Mouse (Mus musculus) kidney, embryonic 14.5 days (tissue): ENCODE results near the gene 3110082J24Rik. TPM values are rescaled to one million over a fixed set of nuclear protein-coding genes. Genes with fewer than 3 reads are reported as not detected.

Experiments used
- ATAC-seq: fragments of 200-750 bp; cut with Nextera tagmentation; 2 replicates; pipeline ENCODE4 v1.8.0; 2017; ENCODE audit warnings: moderate number of reproducible peaks, mild to moderate bottlenecking, moderate TSS enrichment, moderate library complexity; ENCODE audit not compliant: low FRiP score, low TSS enrichment
- H3K27ac ChIP-seq: fragments of 300-500 bp; sonication (generic); 2 replicates; pipeline ENCODE4 v1.5.1; 2014; ENCODE audit warnings: low read depth, mild to moderate bottlenecking, low read length, moderate library complexity, mixed read lengths
- H3K27me3 ChIP-seq: fragments of 300-500 bp; sonication (generic); 2 replicates; pipeline ENCODE4 v1.6.1; 2014; ENCODE audit warnings: mild to moderate bottlenecking, low read length; ENCODE audit not compliant: control insufficient read depth, insufficient read depth
- H3K36me3 ChIP-seq: fragments of 300-500 bp; sonication (generic); 2 replicates; pipeline ENCODE4 v1.6.1; 2014; ENCODE audit warnings: low read length, mixed read lengths; ENCODE audit not compliant: control insufficient read depth, insufficient read depth
- H3K4me1 ChIP-seq: fragments of 300-500 bp; sonication (generic); 2 replicates; pipeline ENCODE4 v1.6.1; 2014; ENCODE audit warnings: low read length, mixed read lengths; ENCODE audit not compliant: control insufficient read depth, insufficient read depth
- H3K4me2 ChIP-seq: fragments of 300-500 bp; sonication (generic); replicated peaks from 2 replicates; pipeline ENCODE4 v1.6.1; 2014; ENCODE audit warnings: low read depth, mild to moderate bottlenecking, low read length
- H3K4me3 ChIP-seq: fragments of 300-500 bp; sonication (generic); 2 replicates; pipeline ENCODE4 v1.5.1; 2014; ENCODE audit warnings: mild to moderate bottlenecking, low read length
- H3K9ac ChIP-seq: fragments of 300-500 bp; sonication (generic); 2 replicates; pipeline ENCODE4 v1.6.1; 2014; ENCODE audit warnings: low read depth, mild to moderate bottlenecking, low read length, moderate library complexity
- H3K9me3 ChIP-seq: fragments of 300-500 bp; sonication (generic); 2 replicates; pipeline ENCODE4 v1.6.1; 2016; ENCODE audit warnings: low read length; ENCODE audit not compliant: control insufficient read depth
- WGBS: fragments of 180-500 bp; shearing (Covaris S2); extraction: QIAGEN DNeasy Blood & Tissue Kit; methylation state at CpG from one replicate; pipeline ENCODE4 v1.1.7; 2014; 5-methylcytosine and 5-hydroxymethylcytosine counted together
- polyA plus RNA-seq: library from polyadenylated mRNA; unstranded; fragments of >200 nt; fragmentation: Nextera tagmentation; extraction: Ambion mirVana; gene quantifications from 2 replicates; pipeline ENCODE4 v1.2.1, GENCODE M21; 2014

The 3110082J24Rik gene
- polyA plus RNA-seq = not detected in 2 replicates

DNA sequence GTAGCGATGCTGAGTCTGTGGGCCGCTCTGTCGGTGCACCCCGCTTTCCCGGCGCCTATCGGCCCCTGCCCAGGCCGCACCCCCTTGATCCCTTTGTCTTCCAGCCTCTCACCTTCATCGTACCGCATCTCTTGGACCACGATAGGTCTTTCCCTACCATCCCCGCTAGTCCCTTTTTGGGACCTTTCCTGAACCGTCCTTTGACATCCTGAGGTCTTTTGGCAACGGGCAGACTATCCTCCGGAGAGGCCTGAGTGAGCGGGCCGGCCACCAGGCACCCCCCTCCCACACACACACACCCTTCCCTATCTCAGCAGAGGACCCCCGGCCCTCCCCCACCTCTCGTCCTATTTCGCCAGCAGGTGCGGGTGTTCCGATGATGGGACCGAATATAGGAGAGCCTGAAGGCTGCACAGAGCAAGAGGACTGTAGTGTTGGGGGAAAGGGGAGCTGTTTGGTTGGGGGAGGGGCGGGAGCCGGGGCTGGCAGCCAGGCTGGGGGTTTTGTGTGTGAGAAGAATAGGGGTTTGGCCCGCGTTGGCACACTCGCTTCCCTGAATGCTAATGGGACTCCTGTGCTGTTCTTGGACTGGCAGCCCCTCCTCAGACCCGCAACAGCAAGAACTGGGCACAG is at the start of gene 3110082J24Rik:
Gene 3110082J24Rik, minus strand, starts transcription at position 419 of the 633 bp plus-strand sequence.
- Histone ChIP-seq H3K27ac (no peak within 1 kb of the TSS), H3K9me3 (no peaks in the 10 kb centered on the region), H3K4me2 (peak within 1 kb of the TSS; percentile 98), H3K9ac (peak within 1 kb of the TSS; percentile 48), H3K4me1 (peaks cover 40% of the 10 kb centered on the region), H3K27me3 (peaks cover 37% of the 10 kb centered on the region), H3K4me3 (peak within 1 kb of the TSS; percentile 48), H3K36me3 (no peaks in the 10 kb centered on the region)
- WGBS = 1% methylated on average over 29 of the region's 29 CpGs
- ATAC-seq = no peak

DNA sequence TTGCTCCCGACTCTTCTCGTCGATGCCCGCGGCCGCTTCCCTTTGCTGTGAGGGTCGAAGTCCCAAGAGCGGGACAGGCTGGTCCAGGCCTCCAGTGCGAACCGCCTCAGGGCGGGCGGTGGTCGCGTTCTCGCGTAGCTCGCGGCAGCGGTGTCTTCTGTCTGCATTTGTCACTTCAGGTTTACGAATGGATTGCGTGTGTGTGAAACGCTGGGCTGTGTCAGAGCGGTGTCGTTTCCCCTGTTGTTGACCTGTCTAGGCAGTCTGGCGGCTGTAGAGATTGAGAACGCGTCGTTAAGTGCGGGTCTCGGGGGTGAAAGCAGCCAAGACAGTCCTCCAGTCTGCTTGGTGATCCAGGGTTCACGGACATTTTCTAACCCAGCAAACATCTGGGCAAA is 49.5 kb upstream of the 3110082J24Rik start:
- no peaks in the 10 kb centered on the region for H3K9me3 ChIP-seq
- peak; percentile 78 for ATAC-seq
- under 1% methylated on average over 31 of the region's 31 CpGs for WGBS
- H3K9ac ChIP-seq = peak overlapping the region; percentile 82
- no peaks in the 10 kb centered on the region for H3K27me3 ChIP-seq
- H3K4me3 ChIP-seq = peak overlapping the region; percentile 83
- H3K36me3 ChIP-seq = no peaks in the 10 kb centered on the region
- peaks cover 7% of the 10 kb centered on the region; the same call in 1 of the 2 replicates for H3K4me1 ChIP-seq
- H3K4me2 ChIP-seq = peak overlapping the region; percentile 48
- H3K27ac ChIP-seq = peak overlapping the region; percentile 68

DNA sequence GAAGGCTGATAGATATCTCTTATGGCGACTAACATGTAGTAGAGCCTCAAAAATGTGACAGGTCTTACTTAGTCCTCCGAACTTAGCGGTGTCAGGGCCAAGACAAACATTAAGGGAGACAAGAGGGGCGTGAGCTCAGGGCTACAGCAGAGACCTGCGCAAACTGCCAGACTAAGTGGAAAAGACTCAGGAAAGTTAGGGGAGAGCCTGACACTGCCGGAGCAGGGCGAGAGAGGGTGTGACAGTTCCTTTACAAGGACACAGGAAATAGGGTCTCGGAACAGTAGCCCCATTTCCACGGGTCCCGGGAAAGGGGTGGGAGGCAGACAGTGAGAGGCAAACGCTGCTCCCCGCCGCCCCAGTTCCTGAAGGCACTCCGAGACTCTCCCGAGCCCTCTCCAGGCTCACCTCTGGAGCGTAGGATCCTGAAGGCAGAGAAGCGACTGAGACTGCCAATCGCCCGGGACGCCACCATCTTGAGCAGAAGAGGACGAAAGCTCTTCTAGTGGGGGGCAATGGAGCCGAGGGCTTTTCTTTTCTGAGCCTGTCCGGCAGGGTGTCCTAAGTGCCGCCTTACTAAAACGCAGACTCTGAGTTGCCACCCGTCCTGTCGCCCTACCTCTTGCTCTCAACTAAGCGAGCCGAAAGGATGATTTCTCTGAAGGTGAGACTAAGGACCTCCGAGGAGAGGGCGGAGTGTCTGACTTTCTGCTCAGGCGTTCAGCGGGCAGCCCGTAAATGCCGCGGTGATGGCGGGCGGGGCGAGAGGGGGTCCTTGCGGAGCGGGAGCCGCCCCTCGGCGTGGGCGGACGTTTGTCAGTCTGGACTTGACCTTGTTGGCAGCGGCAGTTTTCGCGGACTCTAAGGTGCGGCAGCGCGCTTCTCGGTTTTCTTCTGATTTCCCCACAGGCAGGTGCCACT is 48.8 kb upstream of the 3110082J24Rik start, which contains the start of the genes Hadha and Hadhb:
Gene Hadha, minus strand, starts transcription at position 689 of the 921 bp plus-strand sequence.
Gene Hadhb, plus strand, starts transcription at position 775 of the 921 bp plus-strand sequence.
- ATAC-seq = peak; percentile 93
- no peaks in the 10 kb centered on the region for H3K27me3 ChIP-seq
- H3K36me3 ChIP-seq = no peaks in the 10 kb centered on the region
- H3K9me3 ChIP-seq = no peaks in the 10 kb centered on the region
- peak within 1 kb of the TSS; percentile 83 for H3K4me3 ChIP-seq
- peak within 1 kb of the TSS; percentile 82 for H3K9ac ChIP-seq
- H3K4me2 ChIP-seq = peak within 1 kb of the TSS; percentile 48
- H3K4me1 ChIP-seq = peaks cover 7% of the 10 kb centered on the region; the same call in 1 of the 2 replicates
- WGBS = under 1% methylated on average over 53 of the region's 53 CpGs
- H3K27ac ChIP-seq = peak within 1 kb of the TSS; percentile 68

DNA sequence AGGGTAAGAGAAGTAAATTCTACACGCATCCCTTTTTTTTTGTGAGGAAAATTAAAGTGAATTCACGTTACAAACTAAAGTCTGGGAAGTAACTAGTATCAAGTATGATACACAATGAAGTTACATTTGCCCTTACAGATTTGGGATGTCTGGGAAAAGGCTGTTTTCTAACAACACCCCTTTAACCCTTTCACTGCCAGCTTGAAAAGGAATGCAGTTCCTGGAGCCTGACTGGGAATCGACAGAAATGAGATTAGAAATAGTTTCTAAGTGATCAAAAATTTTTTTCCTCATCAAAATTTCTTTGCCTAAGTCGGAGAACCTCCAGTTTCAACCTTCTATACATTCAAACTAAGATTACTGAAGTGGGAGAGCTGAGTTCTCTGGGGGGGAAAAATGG is 48.1 kb upstream of the 3110082J24Rik start:
- no peak for ATAC-seq

DNA sequence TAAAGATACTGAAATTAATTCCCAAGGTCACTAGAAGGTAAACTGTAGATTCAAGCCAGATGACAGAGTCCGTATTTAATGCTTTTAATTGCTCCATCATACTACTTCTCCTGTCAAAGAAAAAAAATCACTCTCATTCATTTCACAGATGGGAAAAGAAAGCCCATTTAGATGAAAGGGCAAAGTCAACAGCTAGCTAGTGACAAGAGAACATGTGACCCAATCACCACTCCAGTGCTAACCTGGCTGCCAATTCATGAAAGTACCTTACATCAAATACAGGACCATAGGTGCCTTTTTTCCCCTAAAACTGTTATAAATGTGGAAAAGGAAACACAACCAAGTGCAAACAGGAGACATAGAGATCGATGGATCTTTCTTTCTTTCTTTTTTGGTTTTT is 47.3 kb upstream of the 3110082J24Rik start:
- Histone ChIP-seq H3K9ac (no peak overlapping the region), H3K9me3 (no peaks in the 10 kb centered on the region), H3K4me2 (no peak overlapping the region), H3K36me3 (no peaks in the 10 kb centered on the region), H3K27me3 (no peaks in the 10 kb centered on the region), H3K4me1 (peaks cover 7% of the 10 kb centered on the region; the same call in 1 of the 2 replicates), H3K4me3 (no peak overlapping the region), H3K27ac (no peak overlapping the region)
- no peak for ATAC-seq
- WGBS = 92% methylated on average over 2 of the region's 2 CpGs

More for the DNA sequence above, 48.1 kb upstream of the 3110082J24Rik start:
- H3K9me3 ChIP-seq = no peaks in the 10 kb centered on the region
- peaks cover 7% of the 10 kb centered on the region; the same call in 1 of the 2 replicates for H3K4me1 ChIP-seq
- H3K27ac ChIP-seq = no peak overlapping the region
- H3K27me3 ChIP-seq = no peaks in the 10 kb centered on the region
- H3K36me3 ChIP-seq = no peaks in the 10 kb centered on the region
- WGBS = 20% methylated on average over 4 of the region's 4 CpGs
- peak overlapping the region; percentile 48 for H3K4me2 ChIP-seq
- peak overlapping the region; percentile 82 for H3K9ac ChIP-seq
- H3K4me3 ChIP-seq = peak overlapping the region; percentile 83

DNA sequence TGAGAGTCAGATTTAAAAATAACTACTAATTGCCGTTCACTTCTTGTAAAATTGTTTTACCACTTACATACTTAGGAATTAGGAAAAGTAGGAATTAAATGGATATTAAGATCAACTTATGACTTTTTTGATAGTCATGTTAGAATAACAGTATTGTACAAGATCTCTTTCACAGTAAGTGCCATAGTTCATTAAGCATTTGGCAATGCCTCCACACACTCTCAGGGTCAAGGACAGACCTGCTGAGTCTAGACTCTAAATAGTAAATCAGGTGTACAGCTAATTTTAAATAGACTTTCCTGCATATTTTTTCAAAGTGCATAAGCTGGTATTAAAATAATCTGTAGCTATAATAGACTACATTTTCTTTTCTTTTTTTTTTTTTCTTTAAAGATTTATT is 46.5 kb upstream of the 3110082J24Rik start:
- no peak overlapping the region for H3K4me2 ChIP-seq
- no peak for ATAC-seq
- no peak overlapping the region for H3K4me3 ChIP-seq
- H3K4me1 ChIP-seq = peaks cover 7% of the 10 kb centered on the region; the same call in 1 of the 2 replicates
- H3K27me3 ChIP-seq = no peaks in the 10 kb centered on the region
- 84% methylated on average over 1 of the region's 1 CpGs for WGBS
- H3K9ac ChIP-seq = no peak overlapping the region
- H3K27ac ChIP-seq = no peak overlapping the region
- no peaks in the 10 kb centered on the region for H3K9me3 ChIP-seq
- no peaks in the 10 kb centered on the region for H3K36me3 ChIP-seq

DNA sequence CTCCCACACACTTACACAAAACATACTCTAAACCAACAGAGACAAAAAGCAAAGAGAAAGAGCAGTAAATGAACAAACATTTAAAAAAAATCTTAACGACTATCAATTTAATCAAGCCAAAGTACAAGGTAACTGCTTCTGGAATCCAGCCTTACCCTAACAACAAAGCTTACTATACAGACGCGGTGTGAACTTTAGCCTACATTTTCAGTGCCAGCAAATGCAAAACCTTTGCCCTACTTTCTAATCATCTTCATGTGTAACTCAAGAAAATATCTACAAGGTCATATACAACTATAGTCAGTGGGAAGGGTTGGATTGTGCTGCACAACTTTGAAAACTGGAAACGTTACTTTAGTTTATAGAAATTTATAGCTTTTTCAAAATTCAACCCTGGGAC is 46.1 kb upstream of the 3110082J24Rik start:
- Histone ChIP-seq H3K27me3 (no peaks in the 10 kb centered on the region), H3K9ac (no peak overlapping the region), H3K9me3 (no peaks in the 10 kb centered on the region), H3K4me2 (no peak overlapping the region), H3K4me3 (no peak overlapping the region), H3K27ac (no peak overlapping the region), H3K36me3 (peaks cover under 1% of the 10 kb centered on the region; the same call in 1 of the 2 replicates), H3K4me1 (peaks cover 7% of the 10 kb centered on the region; the same call in 1 of the 2 replicates)
- no peak for ATAC-seq
- 79% methylated on average over 4 of the region's 4 CpGs for WGBS

DNA sequence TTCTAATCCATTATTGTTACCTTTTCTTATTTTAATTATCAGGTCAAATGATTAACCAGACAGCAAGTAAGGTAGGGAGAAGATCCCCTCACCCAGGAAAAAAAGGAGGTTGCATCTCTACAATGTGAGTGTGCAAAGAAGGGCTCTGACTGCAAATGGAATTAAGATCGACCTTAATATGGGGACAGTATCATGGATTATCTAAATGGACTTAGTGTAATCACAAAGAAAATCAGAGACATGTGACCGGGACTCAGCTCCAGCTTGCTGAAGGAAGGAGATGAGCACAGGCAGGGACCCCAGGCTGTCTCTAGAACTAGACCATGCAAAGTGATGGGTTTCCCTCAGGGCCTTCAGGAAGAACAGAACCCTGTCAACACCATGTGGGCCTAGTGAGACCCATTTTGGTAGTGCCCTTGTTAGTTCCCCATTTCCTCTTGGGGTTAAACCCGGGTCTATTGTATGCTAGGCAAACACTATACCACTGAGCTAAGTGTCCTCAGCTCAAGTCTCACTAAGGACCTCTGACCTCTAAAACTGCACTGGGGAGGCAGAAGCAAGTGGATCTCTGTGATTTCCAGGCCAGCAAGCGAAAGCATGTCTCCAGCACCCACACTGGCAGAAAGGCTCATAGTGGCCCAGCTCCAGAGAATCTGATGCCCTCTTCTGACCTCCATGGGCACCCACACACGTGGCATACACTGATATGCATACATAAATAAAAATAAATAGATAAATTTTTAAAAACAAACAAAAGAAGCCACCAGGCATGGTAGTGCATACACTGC is 42.4 kb upstream of the 3110082J24Rik start:
- no peak overlapping the region for H3K9ac ChIP-seq
- H3K9me3 ChIP-seq = no peaks in the 10 kb centered on the region
- ATAC-seq = no peak
- H3K4me2 ChIP-seq = no peak overlapping the region
- H3K4me1 ChIP-seq = no peaks in the 10 kb centered on the region
- WGBS = 91% methylated on average over 5 of the region's 5 CpGs
- no peaks in the 10 kb centered on the region for H3K27me3 ChIP-seq
- H3K4me3 ChIP-seq = no peak overlapping the region
- no peak overlapping the region for H3K27ac ChIP-seq
- peaks cover 29% of the 10 kb centered on the region for H3K36me3 ChIP-seq
